Mouse (Mus musculus) CH12.LX (cell line): ENCODE data around the gene Ifitm5. TPM values are rescaled to one million over a fixed set of nuclear protein-coding genes. Genes with fewer than 3 reads are reported as not detected.
A peak's percentile ranks its signal among the peaks of the same experiment; 100 is the strongest.

Source experiments
- DNase-seq: peaks from one replicate; pipeline ENCODE4 v3.0.0-alpha.2; 2013; ENCODE audit errors: extremely low read depth
- H3K27ac ChIP-seq: 2 replicates; pipeline ENCODE4 v1.5.1; 2012; ENCODE audit warnings: low read depth, mild to moderate bottlenecking, control low read depth, moderate library complexity; ENCODE audit not compliant: insufficient read depth
- H3K27me3 ChIP-seq: replicated peaks from 2 replicates; pipeline ENCODE3; 2012; ENCODE audit warnings: inconsistent platforms
- H3K36me3 ChIP-seq, 2 experiments: replicated peaks in 1 of 2; 2 replicates each; pipeline versions ENCODE3 to v1.6.1; 2012; ENCODE audit warnings: inconsistent platforms in 1 of 2, low read length in 1 of 2, mild to moderate bottlenecking in 1 of 2, mixed read lengths in 1 of 2, moderate library complexity in 1 of 2; ENCODE audit not compliant: control insufficient read depth in 1 of 2, insufficient read depth in 1 of 2
- H3K4me1 ChIP-seq, 2 experiments: 2 replicates each; pipeline ENCODE4 v1.6.1; 2012; ENCODE audit warnings: inconsistent platforms in 1 of 2, moderate library complexity in 1 of 2; ENCODE audit not compliant: insufficient read depth in 2 of 2, control insufficient read depth in 1 of 2
- H3K4me2 ChIP-seq: 2 replicates; pipeline ENCODE4 v1.6.1; 2012; ENCODE audit warnings: low read depth, mild to moderate bottlenecking, control low read depth; ENCODE audit not compliant: poor library complexity, insufficient read depth, severe bottlenecking
- H3K4me3 ChIP-seq, 3 experiments: fragments of 150-350 bp in 1 of 3; sonication (generic) in 1 of 3; replicated peaks in 1 of 3; 2 replicates each; pipeline versions ENCODE3 to v1.5.1; 2011 to 2012; ENCODE audit warnings: low read depth in 2 of 3, low read length in 2 of 3, mild to moderate bottlenecking in 2 of 3, moderate library complexity in 2 of 3, control low read depth in 1 of 3, improper control_type of control experiment in 1 of 3, inconsistent platforms in 1 of 3, mixed read lengths in 1 of 3; ENCODE audit not compliant: poor library complexity in 1 of 3
- H3K79me2 ChIP-seq: replicated peaks from 2 replicates; pipeline ENCODE4 v1.6.1; 2012; ENCODE audit warnings: mild to moderate bottlenecking, moderate library complexity; ENCODE audit not compliant: control insufficient read depth, poor library complexity, insufficient read depth, severe bottlenecking; ENCODE audit errors: extremely low read depth
- H3K9ac ChIP-seq: 2 replicates; pipeline ENCODE4 v1.6.1; 2012; ENCODE audit warnings: low read depth, mild to moderate bottlenecking, control low read depth, moderate library complexity; ENCODE audit not compliant: insufficient read depth
- H3K9me3 ChIP-seq: replicated peaks from 2 replicates; pipeline ENCODE3; 2012; ENCODE audit warnings: low read length, inconsistent platforms, mixed read lengths
- CHD1 ChIP-seq: IDR thresholded peaks from 2 replicates; pipeline ENCODE4 v1.6.1; 2012; ENCODE audit warnings: low read depth, low read length, improper control_type of control experiment, inconsistent platforms
- CHD2 ChIP-seq: IDR thresholded peaks from 2 replicates; pipeline ENCODE4 v1.6.1; 2011; ENCODE audit warnings: low read length, improper control_type of control experiment
- E2F4 ChIP-seq: IDR thresholded peaks from 2 replicates; pipeline ENCODE4 v1.6.1; 2011; ENCODE audit warnings: low read depth, low read length, improper control_type of control experiment; ENCODE audit not compliant: insufficient replicate concordance
- GABPA ChIP-seq: IDR thresholded peaks from 2 replicates; pipeline ENCODE4 v1.6.1; 2012; ENCODE audit warnings: low read depth, low read length, improper control_type of control experiment, inconsistent platforms; ENCODE audit not compliant: insufficient replicate concordance
- JUN ChIP-seq: IDR thresholded peaks from 2 replicates; pipeline ENCODE4 v1.6.1; 2011; ENCODE audit warnings: low read depth, mild to moderate bottlenecking, low read length, improper control_type of control experiment, moderate library complexity; ENCODE audit not compliant: insufficient read depth
- JUND ChIP-seq: conservative IDR thresholded peaks from 2 replicates; pipeline ENCODE4 v1.6.1; 2011; ENCODE audit warnings: low read depth, low read length, improper control_type of control experiment
- MAX ChIP-seq: IDR thresholded peaks from 2 replicates; pipeline ENCODE4 v1.6.1; 2011; ENCODE audit warnings: low read length, improper control_type of control experiment
- MAZ ChIP-seq: IDR thresholded peaks from 2 replicates; pipeline ENCODE4 v1.6.1; 2012; ENCODE audit warnings: low read depth, mild to moderate bottlenecking, inconsistent platforms, low read length, improper control_type of control experiment, moderate library complexity
- MXI1 ChIP-seq: IDR thresholded peaks from 2 replicates; pipeline ENCODE4 v1.6.1; 2011; ENCODE audit warnings: mild to moderate bottlenecking, low read depth, low read length, improper control_type of control experiment
- MYC ChIP-seq: IDR thresholded peaks from 2 replicates; pipeline ENCODE4 v1.6.1; 2011; ENCODE audit warnings: low read depth, mild to moderate bottlenecking, improper control_type of control experiment, low read length
- POLR2A ChIP-seq: IDR thresholded peaks from 2 replicates; pipeline ENCODE4 v1.6.1; 2011; ENCODE audit warnings: low read depth, mild to moderate bottlenecking, improper control_type of control experiment, low read length
- RCOR1 ChIP-seq: conservative IDR thresholded peaks from 2 replicates; pipeline ENCODE4 v1.6.1; 2012; ENCODE audit warnings: low read depth, mild to moderate bottlenecking, inconsistent platforms, low read length, improper control_type of control experiment
- SIN3A ChIP-seq: IDR thresholded peaks from 2 replicates; pipeline ENCODE4 v1.6.1; 2012; ENCODE audit warnings: low read length, improper control_type of control experiment, inconsistent platforms
- SMC3 ChIP-seq: IDR thresholded peaks from 2 replicates; pipeline ENCODE4 v1.6.1; 2011; ENCODE audit warnings: low read depth, low read length, improper control_type of control experiment
- TCF12 ChIP-seq: IDR thresholded peaks from 2 replicates; pipeline ENCODE4 v1.6.1; 2014; ENCODE audit warnings: low read depth, mild to moderate bottlenecking, inconsistent platforms, low read length, improper control_type of control experiment
- ZMIZ1 ChIP-seq: IDR thresholded peaks from 2 replicates; pipeline ENCODE4 v1.6.1; 2012; ENCODE audit warnings: low read depth, mild to moderate bottlenecking, inconsistent platforms, low read length, improper control_type of control experiment
- ZNF384 ChIP-seq: IDR thresholded peaks from 2 replicates; pipeline ENCODE4 v1.6.1; 2012; ENCODE audit warnings: low read depth, low read length, improper control_type of control experiment, inconsistent platforms
- dilution Hi-C: fragments of 300-500 bp; cut with MboI; formaldehyde crosslinking; loops from 2 replicates; pipeline ENCODE4 v1.14.3; 2020; ENCODE audit warnings: low sequenced_read_pairs; ENCODE audit not compliant: extremely low pct_unique_long_range_greater_than_20kb, extremely low pct_ligation_motif_present
- in situ Hi-C: fragments of 300-500 bp; cut with MboI; formaldehyde crosslinking; loops from 3 replicates; pipeline ENCODE4 v1.14.3; 2019; ENCODE audit warnings: low sequenced_read_pairs, low pct_ligation_motif_present, low pct_unique_long_range_greater_than_20kb, mixed read lengths
- polyA plus RNA-seq: library from polyadenylated mRNA; unstranded; fragments of >175 nt; gene quantifications from 2 replicates; pipeline ENCODE4 v1.2.1, GENCODE M21; 2012; ENCODE audit warnings: low read depth; ENCODE audit not compliant: insufficient read length
- total RNA-seq, 2 experiments: library from RNA; depleted of rRNA; stranded (reverse); fragments of 300-350 nt in 1 of 2; fragments of >200 nt in 1 of 2; gene quantifications; 2 replicates each; pipeline ENCODE4 v1.2.3; 2012 to 2014

The Ifitm5 gene
- total and polyA plus RNA-seq, 3 experiments = 0.68 to 0.71 TPM; not detected in 1

DNA sequence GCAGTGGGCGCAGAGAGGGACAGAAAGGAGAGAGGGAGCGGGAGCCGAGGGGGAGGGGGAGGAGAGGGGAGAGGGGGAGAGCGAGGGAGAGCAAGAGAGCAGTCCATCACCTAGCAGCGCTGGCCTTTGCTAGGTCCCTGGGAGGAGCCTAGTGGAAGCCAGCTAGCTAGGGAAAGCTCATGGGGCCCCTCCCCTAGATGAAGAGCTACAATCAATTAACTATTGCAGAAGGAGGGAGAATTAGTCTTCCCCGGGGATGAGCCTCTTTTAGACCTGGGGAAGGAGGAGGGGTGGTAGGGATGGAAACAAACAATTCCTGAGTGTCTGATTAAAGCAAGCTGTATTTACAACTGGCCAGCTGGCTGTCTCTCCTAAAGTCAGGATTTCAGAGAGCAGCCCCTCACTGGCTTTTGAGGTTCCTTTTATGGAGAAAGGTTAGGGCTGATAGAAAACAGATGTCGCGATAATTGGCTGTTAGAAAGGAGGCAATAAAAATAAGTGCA lies 10.4 kb downstream of the Ifitm5 start:
- H3K4me1 ChIP-seq = peaks cover 22 to 54% of the 10 kb centered on the region in 2 experiments
- H3K9me3 ChIP-seq = no peaks in the 10 kb centered on the region
- H3K9ac ChIP-seq = no peak overlapping the region
- H3K27me3 ChIP-seq = no peaks in the 10 kb centered on the region
- H3K79me2 ChIP-seq = no peaks in the 10 kb centered on the region
- H3K4me3 ChIP-seq = no peak overlapping the region
- no peak for DNase-seq
- no peak overlapping the region for H3K27ac ChIP-seq
- in situ Hi-C loops = no loop called here
- no peak overlapping the region for H3K4me2 ChIP-seq
- no peak for TF ChIP-seq ZNF384
- no peak for TF ChIP-seq ZMIZ1
- no peak for TF ChIP-seq SMC3
- TF ChIP-seq TCF12 = no peak
- no peak for TF ChIP-seq RCOR1
- no peak for TF ChIP-seq JUN
- no peak for TF ChIP-seq MAZ
- TF ChIP-seq POLR2A = no peak
- TF ChIP-seq GABPA = no peak
- TF ChIP-seq SIN3A = no peak
- TF ChIP-seq, all 38 proteins: peak for 0
- peaks cover 0 to 3% of the 10 kb centered on the region in 2 experiments for H3K36me3 ChIP-seq
- dilution Hi-C loops = no loop called here

- TF ChIP-seq MXI1 = no peak
- TF ChIP-seq MAX = 0 out of 2 replicates have a peak, but pooled peaks have one; percentile 15
- TF ChIP-seq CHD1 = no peak
- TF ChIP-seq SMC3 = no peak
- TF ChIP-seq MYC = no peak
- no peak for TF ChIP-seq CHD2
- no peak for TF ChIP-seq E2F4
- no peak for TF ChIP-seq JUND
- TF ChIP-seq, all 38 proteins: peak for 1
- dilution Hi-C loops = no loop called here
- H3K27me3 ChIP-seq = no peaks in the 10 kb centered on the region
These were observed 11.2 kb downstream of the Ifitm5 start for GRCm38 (mm10) chr7:140938896-140939295.

More at GRCm38 (mm10) chr7:140938896-140939295, 11.2 kb downstream of the Ifitm5 start:
- Histone ChIP-seq H3K4me3 (no peak overlapping the region), H3K79me2 (no peaks in the 10 kb centered on the region), H3K9me3 (no peaks in the 10 kb centered on the region), H3K27ac (no peak overlapping the region), H3K36me3 (no peaks in the 10 kb centered on the region), H3K4me1 (peaks cover 22 to 46% of the 10 kb centered on the region in 2 experiments), H3K4me2 (no peak overlapping the region), H3K9ac (no peak overlapping the region)
- in situ Hi-C loops = no loop called here
- no peak for DNase-seq
